Mouse (Mus musculus) midbrain, embryonic 10.5 days (tissue): Measurements from ENCODE around the gene Vav2. TPM values are rescaled to one million over a fixed set of nuclear protein-coding genes. Genes with fewer than 3 reads are reported as not detected.

Experiments
- DNase-seq: peaks from one replicate; pipeline ENCODE4 v3.0.0-alpha.2; 2017; ENCODE audit warnings: low spot score
- H3K27ac ChIP-seq: fragments of 300-500 bp; sonication (generic); replicated peaks from 2 replicates; pipeline ENCODE4 v1.5.1; 2016; ENCODE audit warnings: mild to moderate bottlenecking
- H3K27me3 ChIP-seq: fragments of 300-500 bp; sonication (generic); 2 replicates; pipeline ENCODE4 v1.6.1; 2016; ENCODE audit warnings: low read depth, mild to moderate bottlenecking; ENCODE audit not compliant: poor library complexity, severe bottlenecking
- H3K36me3 ChIP-seq: fragments of 300-500 bp; sonication (generic); 2 replicates; pipeline ENCODE4 v1.6.1; 2016; ENCODE audit warnings: mild to moderate bottlenecking, moderate library complexity
- H3K4me1 ChIP-seq: fragments of 300-500 bp; sonication (generic); 2 replicates; pipeline ENCODE4 v1.6.1; 2016
- H3K4me3 ChIP-seq: fragments of 300-500 bp; sonication (generic); 2 replicates; pipeline ENCODE4 v1.5.1; 2016; ENCODE audit warnings: mild to moderate bottlenecking, moderate library complexity
- H3K9me3 ChIP-seq: fragments of 300-500 bp; sonication (generic); replicated peaks from 2 replicates; pipeline ENCODE4 v1.6.1; 2016; ENCODE audit warnings: mild to moderate bottlenecking
- WGBS: fragments of 180-500 bp; shearing (Covaris S2); methylation state at CpG from one replicate; pipeline ENCODE4 v1.1.7; 2016; 5-methylcytosine and 5-hydroxymethylcytosine counted together
- microRNA-seq: library from miRNA; unstranded; fragments of <30 nt; microRNA quantifications from one replicate; pipeline ENCODE4, GENCODE M21; 2017
- polyA plus RNA-seq: library from polyadenylated mRNA; unstranded; fragments of >200 nt; fragmentation: Nextera tagmentation; extraction: Ambion mirVana; gene quantifications from 2 replicates; pipeline ENCODE4 v1.2.1, GENCODE M21; 2016

The Vav2 gene
- polyA plus RNA-seq, 1 experiment from 2014 or later, result 11.4 TPM

- Histone ChIP-seq H3K9me3 (no peaks in the 10 kb centered on the region), H3K27ac (no peak overlapping the region), H3K27me3 (no peaks in the 10 kb centered on the region), H3K4me1 (no peaks in the 10 kb centered on the region), H3K36me3 (no peaks in the 10 kb centered on the region), H3K4me3 (no peak overlapping the region)
- no peak for DNase-seq
- 92% methylated on average over 2 of the region's 2 CpGs for WGBS
Observed at GRCm38 (mm10) chr2:27215537-27215936, 211.3 kb downstream of the Vav2 start.

Small RNAs within 50 kb of the gene (microRNA-seq; reads per million reads assigned to microRNA genes)
- gene Gm24049 (not detected), gene Mir7578 (not detected)

Other genes starting within 250 kb of the Vav2 start
- gene Sardh, start 178.7 kb downstream of the Vav2 start, polyA plus RNA-seq, result 1.0 and 3.7 TPM in 2 replicates
- gene Brd3os, start 15.3 kb upstream of the Vav2 start, polyA plus RNA-seq, result 9.2 and 11.9 TPM in 2 replicates
- 156 and 166 TPM in 2 replicates for gene Brd3, start 80.6 kb upstream of the Vav2 start, polyA plus RNA-seq
- gene Wdr5, start 88.1 kb upstream of the Vav2 start, polyA plus RNA-seq, result 76.3 and 84.1 TPM in 2 replicates
- gene Rxra, start 249.4 kb upstream of the Vav2 start, polyA plus RNA-seq, result 7.5 and 7.6 TPM in 2 replicates